Mouse (Mus musculus) adrenal gland (tissue): ENCODE measurements around the gene Olfr1028.

Source experiments
- intact Hi-C: fragments of 180-260 bp; cut with DNase I; formaldehyde crosslinking; loops from one replicate; pipeline ENCODE4 v1.15.1; 2025
- long read RNA-seq, 2 experiments: library from polyadenylated mRNA; unstranded; transcript quantifications; one replicate each; pipeline ENCODE4 v2.0.0; 2020; ENCODE audit warnings: borderline replicate concordance in 1 of 2; ENCODE audit not compliant: insufficient replicate concordance in 1 of 2

The Olfr1028 gene
- long read RNA-seq, experiment 1: 0 reads
- long read RNA-seq, experiment 2: 0 reads

DNA sequence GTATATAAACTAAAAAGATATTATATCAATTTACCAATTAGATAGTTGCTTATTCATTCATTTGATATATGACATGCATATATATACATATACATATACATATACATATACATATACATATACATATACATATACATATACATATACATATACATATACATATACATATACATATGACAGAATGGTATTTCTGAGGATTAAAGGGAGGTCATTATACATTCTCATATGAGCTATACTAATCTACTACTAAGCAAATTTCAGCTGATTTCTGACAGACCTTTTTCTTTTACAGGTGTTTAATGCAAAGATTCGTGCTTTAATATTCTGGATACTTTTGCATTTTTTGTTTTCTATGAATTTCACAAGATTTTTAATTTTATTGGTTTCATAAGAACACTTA, at the start of gene Olfr1028:
Olfr1028 (plus strand) TSS at position 301 of the 400 bp plus-strand sequence.
- intact Hi-C loops: no loop called here

DNA sequence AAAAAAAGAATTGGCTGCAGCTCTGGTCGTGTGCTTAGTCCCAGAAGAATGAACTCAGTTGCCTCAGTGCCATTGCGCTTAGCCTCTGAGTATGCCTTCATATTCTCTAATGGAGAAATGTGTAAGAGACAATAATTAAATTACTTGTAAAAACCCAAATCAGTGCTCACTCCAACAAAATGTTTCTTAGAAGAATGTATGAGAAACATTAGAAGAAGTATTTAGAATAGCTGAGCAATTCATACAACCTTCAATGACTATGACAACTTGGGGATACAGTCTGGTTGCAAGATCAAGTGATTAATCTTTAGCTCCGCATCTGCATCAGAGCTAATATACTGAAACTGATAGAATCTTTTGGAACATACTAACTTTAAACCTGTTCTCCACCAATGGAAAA, 45.3 kb upstream of the Olfr1028 start, which contains the start of gene Olfr1024:
Olfr1024 (minus strand) TSS at position 101 of the 400 bp plus-strand sequence.
- intact Hi-C loops: no loop called here

DNA sequence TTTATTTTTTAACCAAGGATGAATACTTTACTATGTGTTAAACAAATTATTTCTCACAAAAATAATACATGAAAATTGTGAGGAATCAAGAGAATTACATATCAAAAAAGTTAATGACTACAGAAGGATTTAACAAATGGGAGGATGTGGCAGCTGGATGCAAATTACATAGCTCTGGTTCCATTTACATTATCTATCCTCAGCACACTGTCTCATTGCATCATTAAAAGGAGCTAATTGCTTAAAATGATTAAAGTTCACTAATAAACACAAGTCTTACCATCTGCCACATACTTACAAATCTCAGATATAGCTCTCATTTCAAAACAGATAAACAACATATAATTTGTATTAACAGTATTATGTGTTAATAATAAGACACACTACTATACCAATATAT, 37.0 kb upstream of the Olfr1028 start:
- intact Hi-C loops: no loop called here

GRCm38 (mm10) chr2:85914893-85915292, 35.3 kb upstream of the Olfr1028 start, which contains the start of gene Olfr1025-ps1:
Gene Olfr1025-ps1 (plus strand): TSS chr2:85915193.
- intact Hi-C loops: no loop called here

DNA sequence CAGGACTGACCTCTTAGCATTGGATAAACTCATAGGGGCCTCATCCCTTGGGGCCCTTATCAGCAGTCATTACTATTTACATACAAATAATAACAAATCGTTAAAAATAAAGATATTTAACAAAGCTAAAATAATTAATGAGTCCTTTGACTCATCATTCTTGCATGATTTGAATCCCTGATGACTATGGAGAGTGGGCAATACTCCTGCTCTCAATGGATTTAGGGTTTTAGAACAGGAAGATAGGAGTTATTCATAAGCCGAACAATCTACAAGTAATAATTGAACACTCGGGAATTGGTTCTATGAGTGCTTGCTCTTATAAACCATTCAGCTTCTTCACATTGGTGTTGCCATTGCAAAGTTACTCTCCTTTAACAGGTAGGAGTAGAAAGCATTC, 29.0 kb upstream of the Olfr1028 start, which contains the start of gene Olfr1026:
Olfr1026 (plus strand) TSS at position 301 of the 400 bp plus-strand sequence.
- intact Hi-C loops: no loop called here

GRCm38 (mm10) chr2:85973595-85973994, 23.4 kb downstream of the Olfr1028 start, which contains the start of gene Olfr1029:
Gene Olfr1029 (plus strand): TSS chr2:85973895.
- intact Hi-C loops: no loop called here

- intact Hi-C loops: no loop called here
Measured at GRCm38 (mm10) chr2:85978976-85979375, 28.7 kb downstream of the Olfr1028 start, which contains the start of gene Olfr1030. Gene Olfr1030 (plus strand): TSS chr2:85979276.

GRCm38 (mm10) chr2:85990004-85990403, 39.8 kb downstream of the Olfr1028 start, which contains the start of gene Olfr1031:
Gene Olfr1031 (plus strand): TSS chr2:85990304.
- intact Hi-C loops: no loop called here
